Mouse (Mus musculus): ENCODE measurements around the gene Pklr. TPM values are rescaled to one million over a fixed set of nuclear protein-coding genes. Genes with fewer than 3 reads are reported as not detected.
"Not testable (repeated sequence)": the region's sequence is repeated elsewhere in the genome, so short reads cannot be mapped to it uniquely, and the experiment has no call there.

Gene Pklr
- total and polyA plus RNA-seq, 2 experiments from 2014 or later = 0.04 TPM; not detected in 1

- Histone ChIP-seq H3K4me3 (ENCODE audit: low read depth, low read length) (no peak overlapping the region), H3K4me1 (ENCODE audit: control insufficient read depth, insufficient read depth) (peaks cover 6% of the 10 kb centered on the region; the same call in 1 of the 2 replicates), H3K36me3 (replicated peaks; ENCODE audit: control insufficient read depth, insufficient read depth, low read length) (no peaks in the 10 kb centered on the region), H3K27ac (ENCODE audit: low read depth) (no peak overlapping the region), H3K9me3 (replicated peaks; ENCODE audit: control insufficient read depth, low read length) (no peaks in the 10 kb centered on the region), H3K27me3 (ENCODE audit: control insufficient read depth, insufficient read depth, low read length) (peaks cover 16% of the 10 kb centered on the region), H3K4me2 (ENCODE audit: low read depth, low read length) (no peak overlapping the region), H3K9ac (replicated peaks; ENCODE audit: low read depth, low read length) (no peak overlapping the region)
- TF ChIP-seq EP300 (IDR thresholded peaks at IDR 0.05; ENCODE audit: low read depth) = no peak
- TF ChIP-seq CTCF (IDR thresholded peaks at IDR 0.05; ENCODE audit: low read depth) = no peak
- WGBS = 16% methylated on average over 7 of the region's 7 CpGs
- no peak for ATAC-seq (ENCODE audit: insufficient read depth, low read depth)
- no peak for DNase-seq (ENCODE audit: low spot score)
These were observed 22.7 kb downstream of the Pklr start for GRCm38 (mm10) chr3:89158651-89159050.

GRCm38 (mm10) chr3:89159211-89159610, 23.3 kb downstream of the Pklr start:
- H3K27me3 ChIP-seq (ENCODE audit: control insufficient read depth, insufficient read depth, low read length) = peaks cover 16% of the 10 kb centered on the region
- peaks cover 11% of the 10 kb centered on the region; the same call in 1 of the 2 replicates for H3K4me1 ChIP-seq (ENCODE audit: control insufficient read depth, insufficient read depth)
- DNase-seq (ENCODE audit: low spot score) (peak; percentile 25), ATAC-seq (ENCODE audit: insufficient read depth, low read depth) (peak; percentile 34; the same call in 1 of the 2 replicates)
- no peak overlapping the region for H3K27ac ChIP-seq (ENCODE audit: low read depth)
- TF ChIP-seq EP300 (IDR thresholded peaks at IDR 0.05; ENCODE audit: low read depth) (no peak), CTCF (IDR thresholded peaks at IDR 0.05; ENCODE audit: low read depth) (no peak)
- peak overlapping the region; percentile 96 for H3K4me2 ChIP-seq (ENCODE audit: low read depth, low read length)
- under 1% methylated on average over 13 of the region's 13 CpGs for WGBS
- no peaks in the 10 kb centered on the region for H3K36me3 ChIP-seq (replicated peaks; ENCODE audit: control insufficient read depth, insufficient read depth, low read length)
- peak overlapping the region; percentile 54 for H3K4me3 ChIP-seq (ENCODE audit: low read depth, low read length)
- H3K9me3 ChIP-seq (replicated peaks; ENCODE audit: control insufficient read depth, low read length) = no peaks in the 10 kb centered on the region
- H3K9ac ChIP-seq (replicated peaks; ENCODE audit: low read depth, low read length) = no peak overlapping the region

DNA sequence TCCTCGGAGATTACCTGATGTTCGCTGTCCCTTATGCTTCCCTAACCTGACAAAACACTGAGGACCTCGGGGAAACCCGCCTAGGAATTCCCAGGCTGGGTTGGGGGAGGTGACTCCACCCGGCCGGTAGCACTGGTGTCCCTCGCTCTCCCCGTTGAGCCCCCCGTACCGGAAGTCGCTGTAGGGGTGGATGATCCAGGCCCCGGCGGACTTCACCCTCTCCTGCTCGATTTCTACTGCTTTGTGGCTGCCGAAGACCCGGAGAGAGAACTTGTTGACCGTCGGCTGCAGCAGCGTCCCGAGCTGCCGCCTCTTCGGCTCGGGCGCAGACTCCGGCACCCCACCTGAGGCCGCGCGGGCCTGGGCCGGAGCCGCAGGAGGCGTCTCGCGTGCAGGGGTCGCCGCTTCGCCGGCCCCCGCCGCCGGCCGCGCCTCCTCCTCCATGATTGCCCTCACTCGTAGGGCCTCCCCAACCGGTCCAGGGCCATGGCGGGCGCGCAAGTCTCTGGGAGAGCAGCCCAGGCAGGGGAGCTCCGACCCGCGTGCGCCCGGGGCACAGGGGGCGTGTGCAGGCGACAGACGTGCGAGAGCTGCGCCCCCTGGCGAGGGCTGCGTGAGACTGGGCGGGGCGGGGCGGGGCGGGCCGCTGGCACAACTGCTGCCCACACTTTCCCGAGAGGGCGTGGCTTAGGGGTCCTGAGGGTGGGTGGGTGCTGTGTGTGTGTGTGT, 23.8 kb downstream of the Pklr start, which contains the start of gene Hcn3:
Gene Hcn3 (minus strand): TSS at position 581 of the 729 bp plus-strand sequence.
- DNase-seq (ENCODE audit: low spot score) (peak; percentile 24), ATAC-seq (ENCODE audit: insufficient read depth, low read depth) (peak; percentile 46)
- no peak within 1 kb of the TSS for H3K27ac ChIP-seq (ENCODE audit: low read depth)
- H3K9ac ChIP-seq (replicated peaks; ENCODE audit: low read depth, low read length) = no peak within 1 kb of the TSS
- WGBS = under 1% methylated on average over 47 of the region's 66 CpGs
- no peaks in the 10 kb centered on the region for H3K9me3 ChIP-seq (replicated peaks; ENCODE audit: control insufficient read depth, low read length)
- H3K4me2 ChIP-seq (ENCODE audit: low read depth, low read length) = peak within 1 kb of the TSS; percentile 96
- H3K36me3 ChIP-seq (replicated peaks; ENCODE audit: control insufficient read depth, insufficient read depth, low read length) = no peaks in the 10 kb centered on the region
- H3K27me3 ChIP-seq (ENCODE audit: control insufficient read depth, insufficient read depth, low read length) = peaks cover 16% of the 10 kb centered on the region
- no peak for TF ChIP-seq EP300 (IDR thresholded peaks at IDR 0.05; ENCODE audit: low read depth)
- peak; percentile 59 for TF ChIP-seq CTCF (IDR thresholded peaks at IDR 0.05; ENCODE audit: low read depth)
- peaks cover 11% of the 10 kb centered on the region; the same call in 1 of the 2 replicates for H3K4me1 ChIP-seq (ENCODE audit: control insufficient read depth, insufficient read depth)
- peak within 1 kb of the TSS; percentile 54 for H3K4me3 ChIP-seq (ENCODE audit: low read depth, low read length)

DNA sequence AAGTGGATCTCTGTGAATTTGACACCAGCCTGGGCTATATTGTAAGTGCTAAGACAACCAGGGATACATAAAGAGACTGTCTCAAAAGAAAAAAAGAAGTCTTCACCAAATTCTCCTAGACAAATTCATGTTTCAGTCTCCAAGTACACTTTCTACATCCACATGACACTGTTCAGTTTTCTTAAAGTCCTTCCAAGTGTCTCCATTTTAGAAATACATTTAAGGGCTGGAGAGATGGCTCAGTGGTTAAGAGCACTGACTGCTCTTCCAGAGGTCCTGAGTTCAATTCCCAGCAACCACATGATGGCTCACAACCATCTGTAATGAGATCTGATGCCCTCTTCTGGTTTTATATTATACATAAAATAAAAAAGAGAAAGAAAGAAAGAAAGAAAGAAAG, 25.3 kb downstream of the Pklr start:
- H3K27ac ChIP-seq (ENCODE audit: low read depth); H3K36me3 ChIP-seq (replicated peaks; ENCODE audit: control insufficient read depth, insufficient read depth, low read length); H3K4me3 ChIP-seq (ENCODE audit: low read depth, low read length); H3K9ac ChIP-seq (replicated peaks; ENCODE audit: low read depth, low read length); H3K4me2 ChIP-seq (ENCODE audit: low read depth, low read length); H3K9me3 ChIP-seq (replicated peaks; ENCODE audit: control insufficient read depth, low read length); DNase-seq (ENCODE audit: low spot score); ATAC-seq (ENCODE audit: insufficient read depth, low read depth): not testable (repeated sequence)
- peaks cover 16% of the 10 kb centered on the region for H3K27me3 ChIP-seq (ENCODE audit: control insufficient read depth, insufficient read depth, low read length)
- H3K4me1 ChIP-seq (ENCODE audit: control insufficient read depth, insufficient read depth) = peaks cover 17% of the 10 kb centered on the region; the same call in 1 of the 2 replicates

GRCm38 (mm10) chr3:89161786-89162185, 25.8 kb downstream of the Pklr start:
- TF ChIP-seq CTCF (IDR thresholded peaks at IDR 0.05; ENCODE audit: low read depth) (no peak), EP300 (IDR thresholded peaks at IDR 0.05; ENCODE audit: low read depth) (no peak)
- no peak overlapping the region for H3K4me2 ChIP-seq (ENCODE audit: low read depth, low read length)
- DNase-seq (ENCODE audit: low spot score) (no peak), ATAC-seq (ENCODE audit: insufficient read depth, low read depth) (no peak)
- H3K36me3 ChIP-seq (replicated peaks; ENCODE audit: control insufficient read depth, insufficient read depth, low read length) = peaks cover under 1% of the 10 kb centered on the region; the same call in 1 of the 2 replicates
- H3K27me3 ChIP-seq (ENCODE audit: control insufficient read depth, insufficient read depth, low read length) = peaks cover 16% of the 10 kb centered on the region
- H3K9ac ChIP-seq (replicated peaks; ENCODE audit: low read depth, low read length) = no peak overlapping the region
- H3K4me1 ChIP-seq (ENCODE audit: control insufficient read depth, insufficient read depth) = peaks cover 17% of the 10 kb centered on the region; the same call in 1 of the 2 replicates
- no peaks in the 10 kb centered on the region for H3K9me3 ChIP-seq (replicated peaks; ENCODE audit: control insufficient read depth, low read length)
- 55% methylated on average over 4 of the region's 4 CpGs for WGBS
- no peak overlapping the region for H3K27ac ChIP-seq (ENCODE audit: low read depth)
- H3K4me3 ChIP-seq (ENCODE audit: low read depth, low read length) = no peak overlapping the region
